Mouse (Mus musculus) MEL-GATA-1-ER (cell line): ENCODE measurements around the gene Slc1a3.
"Not testable (repeated sequence)": the region's sequence is repeated elsewhere in the genome, so short reads cannot be mapped to it uniquely, and the experiment has no call there.

Experiments used
- DNase-seq: peaks from one replicate; pipeline ENCODE4 v3.0.0-alpha.2; 2012; ENCODE audit warnings: low read depth; ENCODE audit errors: extremely low read depth

The Slc1a3 gene

DNA sequence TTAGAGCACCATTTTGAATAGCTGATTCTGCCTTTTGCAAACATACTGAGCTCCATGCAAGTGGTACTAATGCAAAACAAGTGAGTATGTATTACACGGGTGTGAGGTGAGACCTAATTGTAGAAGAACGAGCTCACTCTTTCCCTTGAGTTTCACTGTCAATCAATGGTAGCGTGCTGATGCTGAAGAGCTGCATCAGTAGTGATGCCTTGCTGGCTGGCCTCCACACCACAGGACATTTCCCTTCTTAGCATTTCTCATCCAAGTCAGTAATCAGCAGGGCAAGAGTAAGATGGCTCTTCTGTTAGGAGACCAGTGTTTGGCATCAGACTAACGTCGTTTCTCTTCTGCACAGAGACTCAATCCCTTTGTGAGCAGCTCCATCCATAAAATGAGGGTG is 4.0 kb downstream of the Slc1a3 start:
- no peak for DNase-seq

GRCm38 (mm10) chr15:8706178-8706577 is 4.4 kb downstream of the Slc1a3 start:
- no peak for DNase-seq

DNA sequence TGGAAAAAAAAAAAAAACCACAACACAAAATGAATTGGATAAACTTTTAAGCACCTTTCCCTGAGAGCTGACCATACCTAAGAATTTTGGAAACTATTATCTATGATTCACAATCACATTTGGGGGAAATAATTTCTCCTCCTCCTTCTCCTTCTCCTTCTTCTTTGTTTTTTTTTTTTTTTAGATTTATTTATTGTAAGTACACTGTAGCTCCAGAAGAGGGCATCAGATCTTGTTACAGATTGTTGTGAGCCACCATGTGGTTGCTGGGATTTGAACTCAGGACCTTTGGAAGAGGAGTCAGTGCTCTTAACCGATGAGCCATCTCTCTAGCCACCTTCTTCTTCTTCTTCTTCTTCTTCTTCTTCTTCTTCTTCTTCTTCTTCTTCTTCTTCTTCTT is 5.0 kb downstream of the Slc1a3 start:
- DNase-seq, result not testable (repeated sequence)

DNA sequence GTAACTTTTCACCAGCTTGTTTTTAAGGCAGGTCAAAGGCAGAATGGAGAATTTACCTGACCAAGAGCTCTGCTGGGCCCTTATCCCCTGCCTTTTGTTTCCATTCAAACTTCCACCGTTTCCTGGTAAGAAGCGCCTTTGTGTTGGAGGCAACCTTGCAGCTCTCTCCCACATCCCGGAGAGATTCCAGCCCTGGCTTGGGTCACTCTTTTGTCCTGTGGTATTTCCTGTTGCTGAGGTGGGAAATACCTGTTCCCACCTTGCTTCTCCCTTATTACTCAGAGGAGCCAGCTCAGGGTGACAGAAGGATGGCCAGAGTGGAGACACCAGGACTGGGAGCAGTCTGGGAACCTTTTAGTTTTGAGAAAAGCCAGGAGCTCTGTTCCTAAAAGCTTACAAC is 12.6 kb downstream of the Slc1a3 start:
- DNase-seq, result no peak

DNA sequence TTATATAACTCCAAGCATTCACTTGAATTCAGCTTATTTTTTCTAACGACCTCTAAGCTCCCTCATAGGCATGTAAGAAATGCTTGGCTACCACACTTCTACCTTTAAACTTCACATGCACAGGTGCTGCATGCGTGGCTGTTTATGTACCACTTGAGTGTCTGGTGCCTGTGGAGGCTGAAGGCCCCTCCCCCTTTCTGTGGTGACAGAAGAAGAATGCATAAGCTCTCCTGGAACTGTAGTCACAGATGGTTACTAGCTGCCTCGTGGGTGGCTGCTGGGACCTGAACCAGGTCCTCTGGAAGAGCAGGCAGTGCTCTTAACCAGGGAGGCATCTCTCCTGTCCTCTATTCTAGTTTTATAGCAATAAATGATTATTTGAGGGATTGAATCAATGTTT is 13.1 kb downstream of the Slc1a3 start:
- DNase-seq, result no peak

GRCm38 (mm10) chr15:8690141-8690540 is 20.4 kb downstream of the Slc1a3 start:
- not testable (repeated sequence) for DNase-seq

DNA sequence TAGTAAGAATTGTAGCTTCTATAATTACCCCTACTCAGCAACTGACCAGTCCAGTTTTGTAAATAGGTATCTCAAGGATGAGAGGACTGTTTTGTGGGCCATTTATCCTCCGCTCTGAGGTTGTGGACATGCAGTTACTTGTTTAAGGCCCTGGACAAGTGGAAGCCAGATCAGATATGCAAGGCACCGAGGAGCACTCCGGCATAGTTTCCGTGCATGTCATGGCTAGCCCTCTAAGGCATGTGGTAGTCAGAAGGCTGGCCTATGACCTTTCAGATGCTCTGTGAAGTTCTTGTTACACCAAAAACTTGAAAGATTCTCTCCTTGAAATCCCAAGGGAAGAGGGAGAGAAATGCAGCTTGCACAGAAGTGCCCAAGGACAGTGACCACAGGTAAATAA is 23.7 kb downstream of the Slc1a3 start:
- no peak for DNase-seq

- DNase-seq, result no peak
Measured at GRCm38 (mm10) chr15:8685506-8685905, 25.1 kb downstream of the Slc1a3 start.

GRCm38 (mm10) chr15:8684263-8684662 is 26.3 kb downstream of the Slc1a3 start:
- DNase-seq, result no peak

DNA sequence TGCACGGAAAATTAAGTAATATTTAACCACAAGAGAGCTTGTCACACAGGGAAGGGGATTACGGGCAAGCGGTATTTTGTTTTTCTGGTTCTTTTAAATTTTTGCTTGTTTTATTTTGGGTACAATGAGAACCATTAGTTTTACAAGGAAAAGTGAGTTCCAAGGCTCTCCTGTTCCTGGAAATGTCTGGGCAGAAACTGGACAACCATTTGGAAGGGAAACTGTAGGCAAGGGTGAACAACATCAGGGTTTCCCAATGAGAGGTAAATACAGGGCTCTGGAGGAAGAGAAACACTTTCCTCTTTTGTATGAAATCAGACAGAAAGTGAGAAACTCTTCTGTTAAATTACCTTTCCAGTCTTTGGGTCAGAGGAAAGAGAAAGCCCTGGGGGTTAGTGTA is 27.7 kb downstream of the Slc1a3 start:
- DNase-seq, result no peak

GRCm38 (mm10) chr15:8682421-8682820 is 28.1 kb downstream of the Slc1a3 start:
- DNase-seq, result no peak

- no peak for DNase-seq
Measured at GRCm38 (mm10) chr15:8681971-8682370, 28.6 kb downstream of the Slc1a3 start.

GRCm38 (mm10) chr15:8681009-8681408 is 29.6 kb downstream of the Slc1a3 start:
- DNase-seq, result no peak

DNA sequence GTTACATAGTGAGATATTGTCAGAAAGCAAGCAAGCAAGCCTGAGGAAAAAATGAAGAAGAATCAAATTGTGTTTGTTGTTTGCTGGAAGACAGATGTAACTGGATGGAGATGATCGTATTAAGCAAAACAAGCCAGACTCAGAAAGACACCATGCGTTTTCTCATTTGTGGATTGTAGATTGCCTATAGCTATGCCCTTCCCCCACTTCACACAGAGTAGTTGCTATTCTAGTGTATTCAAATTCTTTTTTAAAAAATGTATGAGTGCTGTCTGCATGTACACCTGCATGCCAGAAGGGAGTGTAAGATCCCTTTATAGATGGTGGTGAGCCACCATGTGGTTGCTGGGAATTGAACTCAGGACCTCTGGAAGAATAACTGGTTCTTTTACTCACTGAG is 33.6 kb downstream of the Slc1a3 start:
- DNase-seq, result no peak

GRCm38 (mm10) chr15:8676211-8676691 is 34.3 kb downstream of the Slc1a3 start:
- DNase-seq, result no peak

GRCm38 (mm10) chr15:8675616-8676015 is 34.9 kb downstream of the Slc1a3 start:
- no peak for DNase-seq

- DNase-seq, result no peak
Measured at GRCm38 (mm10) chr15:8672532-8672931, 38.0 kb downstream of the Slc1a3 start.

DNA sequence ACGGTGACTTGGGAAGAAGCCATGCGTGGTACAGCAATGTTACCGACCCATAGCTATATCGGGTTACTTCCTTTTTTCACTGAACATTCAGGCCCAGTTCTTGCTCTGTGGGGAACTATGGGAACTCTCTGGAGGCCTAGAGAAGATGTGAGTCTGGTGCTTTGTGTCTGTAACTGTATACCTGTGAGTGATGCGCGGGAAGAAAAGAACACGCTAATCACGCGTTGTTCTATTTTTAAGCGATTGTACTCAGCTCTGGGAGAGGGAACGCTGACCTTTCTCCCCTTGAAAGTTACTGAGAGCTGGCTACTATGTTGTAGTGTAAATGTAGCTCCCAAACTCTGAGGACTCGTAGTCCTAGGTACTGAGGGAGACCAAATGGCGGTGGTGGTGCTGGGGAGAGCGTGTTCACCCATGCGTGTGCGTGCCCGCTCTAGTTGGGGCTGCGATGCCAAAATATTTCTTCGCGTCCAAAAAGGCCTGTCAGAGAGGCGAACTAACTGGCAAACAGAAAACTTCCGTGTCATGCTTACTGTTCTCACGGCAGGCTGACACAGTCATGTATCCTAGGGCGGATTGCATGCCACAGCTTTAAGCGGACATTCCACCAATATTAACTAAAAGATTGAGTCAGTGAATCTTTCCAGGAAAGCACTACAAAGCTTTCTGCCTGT is 42.6 kb downstream of the Slc1a3 start:
- no peak for DNase-seq

- no peak for DNase-seq
Measured at GRCm38 (mm10) chr15:8665675-8666350, 44.8 kb downstream of the Slc1a3 start.

DNA sequence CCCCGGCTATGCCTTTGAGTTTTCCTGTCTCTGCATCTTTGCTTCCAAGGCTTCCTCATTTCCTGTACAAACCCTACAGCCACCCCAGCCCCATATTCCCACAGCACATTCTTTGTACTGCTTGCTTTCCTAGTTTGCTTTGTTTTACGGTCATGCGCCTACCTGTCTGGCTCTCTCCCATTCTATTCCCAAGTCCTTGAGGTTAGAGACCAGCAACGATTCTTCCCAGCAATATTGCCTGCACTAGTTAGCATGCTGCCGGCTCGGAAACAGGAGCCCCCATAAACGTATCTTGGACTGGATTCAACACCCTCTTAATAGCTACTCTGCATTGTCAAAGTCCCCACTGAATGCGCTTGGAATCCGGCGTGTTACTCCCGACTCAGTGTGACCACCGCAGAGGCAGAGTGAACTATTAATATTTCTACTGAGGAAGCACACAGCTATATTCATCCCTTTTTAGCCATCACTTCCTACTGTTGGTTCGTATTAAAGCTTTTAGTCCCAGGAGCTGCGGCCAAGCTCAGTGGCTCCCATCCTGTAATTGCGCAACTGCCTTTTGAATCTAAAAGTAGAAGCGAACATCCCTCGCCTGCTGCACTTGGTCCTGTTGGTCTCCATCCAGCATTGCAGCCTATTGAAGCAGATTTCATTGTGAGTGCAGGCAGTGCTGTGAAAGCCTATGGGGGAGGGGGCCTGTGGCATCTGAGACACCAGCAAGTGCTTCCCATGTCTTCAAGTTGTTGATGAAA is 47.0 kb downstream of the Slc1a3 start:
- no peak for DNase-seq

DNA sequence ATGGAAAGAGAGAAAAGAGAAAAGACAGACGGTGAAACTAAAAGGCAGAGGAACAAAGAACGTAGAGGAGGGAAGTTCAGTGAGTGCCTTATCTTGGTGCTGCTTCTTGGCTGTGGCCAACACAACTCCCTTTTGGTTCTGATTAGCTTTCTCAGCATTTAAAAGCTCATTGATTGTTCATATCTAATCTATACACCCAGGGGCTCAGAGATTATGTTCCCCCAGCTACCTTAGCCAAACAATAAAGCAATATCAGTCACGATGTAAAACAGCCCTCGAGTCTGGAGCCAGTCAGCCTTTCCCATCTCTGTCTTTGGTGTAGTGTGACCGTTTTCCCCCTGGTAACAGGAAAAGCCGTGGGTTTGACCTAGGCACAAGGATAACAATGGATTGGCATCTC is 48.7 kb downstream of the Slc1a3 start:
- DNase-seq, result peak; percentile 48

DNA sequence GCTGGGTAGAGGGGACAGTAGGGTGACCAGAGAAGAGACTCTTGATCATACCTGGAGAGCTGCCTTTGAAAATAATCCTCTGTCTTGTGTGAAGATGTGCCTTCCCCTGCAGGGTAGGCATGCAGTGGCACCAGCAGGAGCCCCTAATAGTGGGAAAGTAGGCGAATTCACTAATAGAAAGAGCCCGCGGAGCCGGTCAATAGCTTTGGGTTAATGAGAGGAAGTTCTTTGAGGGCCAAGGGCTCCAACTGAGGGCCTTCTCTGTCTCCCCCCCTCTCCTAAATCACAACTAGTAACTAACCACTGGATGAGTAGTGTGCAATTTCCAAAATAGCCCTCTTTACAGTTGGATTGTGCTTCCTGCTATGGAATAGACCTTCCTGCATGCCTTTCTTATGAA is 50.6 kb downstream of the Slc1a3 start:
- no peak for DNase-seq
